Mouse (Mus musculus) limb, embryonic 15.5 days (tissue): ENCODE data around the gene Ceacam10. TPM values are rescaled to one million over a fixed set of nuclear protein-coding genes. Genes with fewer than 3 reads are reported as not detected.
"Not testable (repeated sequence)": the region's sequence is repeated elsewhere in the genome, so short reads cannot be mapped to it uniquely, and the experiment has no call there.

Source experiments
- ATAC-seq: fragments of 200-750 bp; cut with Nextera tagmentation; 2 replicates; pipeline ENCODE4 v1.8.0; 2017; ENCODE audit warnings: low read depth, moderate TSS enrichment; ENCODE audit not compliant: insufficient number of reproducible peaks, low FRiP score, low TSS enrichment
- H3K27ac ChIP-seq: fragments of 300-500 bp; sonication (generic); 2 replicates; pipeline ENCODE4 v1.5.1; 2015; ENCODE audit warnings: moderate library complexity, mild to moderate bottlenecking, inconsistent platforms
- H3K27me3 ChIP-seq: fragments of 300-500 bp; sonication (generic); 2 replicates; pipeline ENCODE4 v1.6.1; 2015; ENCODE audit warnings: inconsistent platforms
- H3K36me3 ChIP-seq: fragments of 300-500 bp; sonication (generic); 2 replicates; pipeline ENCODE4 v1.6.1; 2015; ENCODE audit warnings: inconsistent platforms
- H3K4me1 ChIP-seq: fragments of 300-500 bp; sonication (generic); 2 replicates; pipeline ENCODE4 v1.6.1; 2015; ENCODE audit warnings: inconsistent platforms
- H3K4me2 ChIP-seq: fragments of 300-500 bp; sonication (generic); 2 replicates; pipeline ENCODE4 v1.6.1; 2015; ENCODE audit warnings: mild to moderate bottlenecking, inconsistent platforms
- H3K4me3 ChIP-seq: fragments of 300-500 bp; sonication (generic); 2 replicates; pipeline ENCODE4 v1.5.1; 2015; ENCODE audit warnings: mild to moderate bottlenecking, inconsistent platforms
- H3K9ac ChIP-seq: fragments of 300-500 bp; sonication (generic); 2 replicates; pipeline ENCODE4 v1.6.1; 2015; ENCODE audit warnings: inconsistent platforms
- H3K9me3 ChIP-seq: fragments of 300-500 bp; sonication (generic); 2 replicates; pipeline ENCODE4 v1.6.1; 2016; ENCODE audit warnings: inconsistent platforms
- WGBS: fragments of 180-500 bp; shearing (Covaris S2); methylation state at CpG from one replicate; pipeline ENCODE4 v1.1.7; 2015; 5-methylcytosine and 5-hydroxymethylcytosine counted together
- polyA plus RNA-seq: library from polyadenylated mRNA; unstranded; fragments of >200 nt; fragmentation: Nextera tagmentation; extraction: Ambion mirVana; gene quantifications from 2 replicates; pipeline ENCODE4 v1.2.1, GENCODE M21; 2015

Ceacam10 gene
- polyA plus RNA-seq, result 0.17 and 0.37 TPM in 2 replicates

GRCm38 (mm10) chr7:24776918-24777317 is at the start of gene Ceacam10:
Gene Ceacam10 (plus strand): TSS chr7:24777206.
- not testable (repeated sequence) for ATAC-seq, H3K4me1 ChIP-seq, H3K9me3 ChIP-seq, H3K9ac ChIP-seq, H3K27ac ChIP-seq, H3K4me2 ChIP-seq, H3K36me3 ChIP-seq, H3K4me3 ChIP-seq, H3K27me3 ChIP-seq
- 44% methylated on average over 4 of the region's 4 CpGs for WGBS

- ATAC-seq, result no peak; the same call in 1 of the 2 replicates
- WGBS, result 14% methylated on average over 16 of the region's 17 CpGs
- no peak overlapping the region for H3K9ac ChIP-seq
- H3K27ac ChIP-seq, result no peak overlapping the region
- no peaks in the 10 kb centered on the region for H3K9me3 ChIP-seq
- no peak overlapping the region for H3K4me3 ChIP-seq
- H3K4me2 ChIP-seq, result peak overlapping the region; percentile 27
- H3K4me1 ChIP-seq, result peaks cover 7% of the 10 kb centered on the region
- H3K36me3 ChIP-seq, result no peaks in the 10 kb centered on the region
- H3K27me3 ChIP-seq, result no peaks in the 10 kb centered on the region
Measured at GRCm38 (mm10) chr7:24735970-24736670, 40.9 kb upstream of the Ceacam10 start.

- Histone ChIP-seq H3K4me3 (no peak overlapping the region), H3K27me3 (no peaks in the 10 kb centered on the region), H3K9ac (no peak overlapping the region), H3K4me1 (no peaks in the 10 kb centered on the region), H3K9me3 (no peaks in the 10 kb centered on the region), H3K4me2 (no peak overlapping the region), H3K27ac (no peak overlapping the region), H3K36me3 (no peaks in the 10 kb centered on the region)
- 45% methylated on average over 4 of the region's 4 CpGs for WGBS
- ATAC-seq, result no peak
Measured at GRCm38 (mm10) chr7:24750695-24751094, 26.3 kb upstream of the Ceacam10 start.

GRCm38 (mm10) chr7:24751610-24752009 is 25.4 kb upstream of the Ceacam10 start:
- H3K27ac ChIP-seq, result no peak overlapping the region
- 65% methylated on average over 2 of the region's 2 CpGs for WGBS
- H3K4me3 ChIP-seq, result no peak overlapping the region
- H3K4me2 ChIP-seq, result no peak overlapping the region
- H3K36me3 ChIP-seq, result no peaks in the 10 kb centered on the region
- no peak overlapping the region for H3K9ac ChIP-seq
- no peaks in the 10 kb centered on the region for H3K27me3 ChIP-seq
- H3K4me1 ChIP-seq, result no peaks in the 10 kb centered on the region
- no peaks in the 10 kb centered on the region for H3K9me3 ChIP-seq
- no peak for ATAC-seq

GRCm38 (mm10) chr7:24753476-24753875 is 23.5 kb upstream of the Ceacam10 start:
- Histone ChIP-seq H3K4me1 (no peaks in the 10 kb centered on the region), H3K4me3 (no peak overlapping the region), H3K27ac (no peak overlapping the region), H3K27me3 (no peaks in the 10 kb centered on the region), H3K36me3 (no peaks in the 10 kb centered on the region), H3K9ac (no peak overlapping the region), H3K4me2 (no peak overlapping the region), H3K9me3 (no peaks in the 10 kb centered on the region)
- WGBS, result 71% methylated on average over 5 of the region's 5 CpGs
- no peak for ATAC-seq

- H3K36me3 ChIP-seq, result no peaks in the 10 kb centered on the region
- no peak overlapping the region for H3K4me2 ChIP-seq
- no peaks in the 10 kb centered on the region for H3K4me1 ChIP-seq
- no peak overlapping the region for H3K9ac ChIP-seq
- H3K27ac ChIP-seq, result no peak overlapping the region
- no peaks in the 10 kb centered on the region for H3K27me3 ChIP-seq
- 71% methylated on average over 1 of the region's 1 CpGs for WGBS
- H3K4me3 ChIP-seq, result no peak overlapping the region
- ATAC-seq, result no peak
- H3K9me3 ChIP-seq, result no peaks in the 10 kb centered on the region
Measured at GRCm38 (mm10) chr7:24758520-24758919, 18.5 kb upstream of the Ceacam10 start.

GRCm38 (mm10) chr7:24760211-24760610 is 16.8 kb upstream of the Ceacam10 start, which contains the start of gene Cd177:
Gene Cd177 (minus strand): TSS chr7:24760311.
- ATAC-seq, result no peak
- Histone ChIP-seq H3K9me3 (no peaks in the 10 kb centered on the region), H3K36me3 (no peaks in the 10 kb centered on the region), H3K4me1 (no peaks in the 10 kb centered on the region), H3K9ac (no peak within 1 kb of the TSS), H3K4me3 (no peak within 1 kb of the TSS), H3K27me3 (no peaks in the 10 kb centered on the region), H3K27ac (no peak within 1 kb of the TSS), H3K4me2 (no peak within 1 kb of the TSS)
- WGBS, result 64% methylated on average over 6 of the region's 6 CpGs

- no peak for ATAC-seq
- no peak overlapping the region for H3K9ac ChIP-seq
- no peaks in the 10 kb centered on the region for H3K4me1 ChIP-seq
- H3K4me3 ChIP-seq, result no peak overlapping the region
- no peaks in the 10 kb centered on the region for H3K9me3 ChIP-seq
- no peaks in the 10 kb centered on the region for H3K27me3 ChIP-seq
- 80% methylated on average over 6 of the region's 6 CpGs for WGBS
- H3K27ac ChIP-seq, result no peak overlapping the region
- no peak overlapping the region for H3K4me2 ChIP-seq
- H3K36me3 ChIP-seq, result no peaks in the 10 kb centered on the region
Measured at GRCm38 (mm10) chr7:24761161-24761560, 15.8 kb upstream of the Ceacam10 start.

- Histone ChIP-seq H3K4me1 (no peaks in the 10 kb centered on the region), H3K4me2 (no peak overlapping the region), H3K27me3 (no peaks in the 10 kb centered on the region), H3K9ac (no peak overlapping the region), H3K9me3 (no peaks in the 10 kb centered on the region), H3K36me3 (no peaks in the 10 kb centered on the region), H3K27ac (no peak overlapping the region), H3K4me3 (no peak overlapping the region)
- 78% methylated on average over 8 of the region's 8 CpGs for WGBS
- no peak for ATAC-seq
Measured at GRCm38 (mm10) chr7:24762574-24762973, 14.4 kb upstream of the Ceacam10 start.

GRCm38 (mm10) chr7:24771361-24771760 is 5.6 kb upstream of the Ceacam10 start:
- ATAC-seq, result no peak
- no peak overlapping the region for H3K9ac ChIP-seq
- H3K4me2 ChIP-seq, result no peak overlapping the region
- no peak overlapping the region for H3K27ac ChIP-seq
- no peak overlapping the region for H3K4me3 ChIP-seq
- no peaks in the 10 kb centered on the region for H3K9me3 ChIP-seq
- no peaks in the 10 kb centered on the region for H3K27me3 ChIP-seq
- no peaks in the 10 kb centered on the region for H3K4me1 ChIP-seq
- H3K36me3 ChIP-seq, result no peaks in the 10 kb centered on the region

GRCm38 (mm10) chr7:24773942-24774535 is 3.0 kb upstream of the Ceacam10 start:
- H3K4me2 ChIP-seq, result no peak overlapping the region
- no peak overlapping the region for H3K9ac ChIP-seq
- no peak for ATAC-seq
- no peaks in the 10 kb centered on the region for H3K27me3 ChIP-seq
- H3K4me1 ChIP-seq, result no peaks in the 10 kb centered on the region
- no peak overlapping the region for H3K27ac ChIP-seq
- 52% methylated on average over 3 of the region's 3 CpGs for whole genome bisulfite sequencing
- H3K4me3 ChIP-seq, result no peak overlapping the region
- H3K36me3 ChIP-seq, result no peaks in the 10 kb centered on the region
- H3K9me3 ChIP-seq, result no peaks in the 10 kb centered on the region

GRCm38 (mm10) chr7:24776145-24776544 is 861 bp upstream of the Ceacam10 start:
- no peak overlapping the region for H3K4me2 ChIP-seq
- H3K9ac ChIP-seq, result no peak overlapping the region
- no peak for ATAC-seq
- no peak overlapping the region for H3K4me3 ChIP-seq
- no peaks in the 10 kb centered on the region for H3K4me1 ChIP-seq
- H3K36me3 ChIP-seq, result no peaks in the 10 kb centered on the region
- no peaks in the 10 kb centered on the region for H3K27me3 ChIP-seq
- no peaks in the 10 kb centered on the region for H3K9me3 ChIP-seq
- 70% methylated on average over 2 of the region's 2 CpGs for WGBS
- no peak overlapping the region for H3K27ac ChIP-seq
